Mouse (Mus musculus): Measurements from ENCODE around the gene Gprc5d.

The Gprc5d gene

DNA sequence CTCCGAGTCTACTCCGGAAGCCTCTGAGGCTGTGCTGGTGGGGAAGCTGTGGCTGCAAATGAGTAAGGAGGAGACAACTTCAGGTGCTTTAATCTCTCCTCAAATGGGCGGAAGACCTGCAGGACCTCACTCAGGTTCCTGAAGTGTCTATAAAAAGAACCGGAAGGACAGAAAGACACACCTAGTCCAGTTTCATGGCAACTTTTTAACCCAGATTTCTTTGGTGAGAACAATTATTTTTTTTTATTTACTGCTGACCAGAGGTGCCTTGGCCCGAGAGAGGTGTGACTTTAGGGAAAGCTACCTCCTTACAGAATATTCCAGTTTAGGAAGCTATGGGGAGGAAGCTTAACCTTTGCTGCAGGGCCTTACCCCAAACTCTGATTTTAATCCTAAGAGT, at the start of gene Gprc5d:
Gene Gprc5d (minus strand): TSS at position 101 of the 400 bp plus-strand sequence.
- DNase-seq, result no peak

DNA sequence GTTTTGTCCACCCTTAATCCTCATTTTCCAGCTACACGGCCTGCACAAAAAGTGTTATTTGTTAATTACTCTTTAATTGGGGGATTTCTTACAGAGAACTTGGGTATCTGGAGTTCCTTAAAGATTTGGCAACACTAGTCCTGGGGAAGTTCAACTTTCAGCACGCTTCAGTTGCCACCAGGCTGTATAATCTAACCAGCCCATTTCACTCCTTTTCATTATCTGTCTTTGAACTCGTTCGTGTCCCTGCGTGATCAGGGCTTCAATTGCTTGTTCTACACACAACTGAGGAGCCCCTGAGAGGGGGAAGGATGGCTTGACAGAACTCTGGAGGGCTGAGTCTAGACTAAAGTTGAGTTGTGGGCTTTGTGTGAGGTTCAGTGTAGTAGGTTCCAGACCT, 48.6 kb upstream of the Gprc5d start:
- no peak for DNase-seq

DNA sequence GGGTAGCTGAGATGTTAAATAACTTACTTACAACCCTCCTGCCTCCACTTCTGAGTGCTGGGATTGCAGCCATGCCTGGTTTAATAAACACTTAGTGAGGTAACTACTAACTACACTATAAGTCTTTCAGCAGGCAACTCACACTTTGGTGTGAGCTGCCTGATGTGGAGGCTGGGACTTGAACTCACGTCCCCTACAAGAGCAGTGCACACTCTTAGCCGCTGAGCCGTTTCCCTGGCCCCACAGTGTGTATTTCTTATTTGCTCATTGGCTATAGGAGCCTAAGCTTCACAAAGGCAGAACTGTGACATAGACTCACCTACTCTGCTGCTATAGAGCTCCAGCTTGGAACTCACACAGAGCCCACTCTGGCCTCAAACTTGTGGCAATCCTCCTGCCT, 48.2 kb upstream of the Gprc5d start:
- no peak for DNase-seq

DNA sequence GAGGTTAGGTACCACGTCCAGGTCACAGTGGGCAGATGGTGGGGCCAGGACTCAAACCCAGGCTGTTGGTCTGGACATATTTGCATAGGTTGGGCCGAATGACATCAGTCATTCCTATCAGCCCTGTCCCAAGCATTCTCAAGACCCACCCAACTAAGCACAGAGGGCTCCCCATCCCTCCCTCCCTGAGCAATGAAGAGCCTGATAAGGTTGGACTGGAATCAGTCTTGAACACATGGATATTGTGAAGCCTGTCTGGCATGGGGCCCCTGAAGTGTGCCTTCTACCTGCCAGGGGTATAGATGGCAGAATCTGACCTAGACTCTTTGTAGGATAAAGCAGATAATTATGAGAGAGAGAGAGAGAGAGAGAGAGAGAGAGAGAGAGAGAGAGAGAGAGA, 47.6 kb upstream of the Gprc5d start:
- DNase-seq, result no peak

DNA sequence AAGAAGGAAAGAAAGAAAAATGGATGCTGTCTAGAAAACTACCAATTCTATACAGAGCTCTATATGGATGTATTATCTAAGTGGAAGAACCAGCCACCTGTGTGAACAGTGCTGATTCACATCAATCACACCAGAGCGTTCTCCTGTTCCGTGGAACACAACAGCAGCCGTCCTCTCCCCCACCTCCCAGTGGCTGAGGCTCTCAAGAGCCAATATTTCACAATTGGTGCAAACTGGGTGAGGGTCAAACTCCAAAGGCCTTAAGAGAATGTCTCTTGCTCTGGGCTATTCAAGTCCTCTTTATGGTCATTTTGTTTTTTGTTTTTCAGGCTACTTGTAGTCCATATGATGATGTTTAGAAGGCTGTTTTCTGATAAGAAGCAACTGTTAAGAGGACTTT, 47.1 kb upstream of the Gprc5d start:
- no peak for DNase-seq

DNA sequence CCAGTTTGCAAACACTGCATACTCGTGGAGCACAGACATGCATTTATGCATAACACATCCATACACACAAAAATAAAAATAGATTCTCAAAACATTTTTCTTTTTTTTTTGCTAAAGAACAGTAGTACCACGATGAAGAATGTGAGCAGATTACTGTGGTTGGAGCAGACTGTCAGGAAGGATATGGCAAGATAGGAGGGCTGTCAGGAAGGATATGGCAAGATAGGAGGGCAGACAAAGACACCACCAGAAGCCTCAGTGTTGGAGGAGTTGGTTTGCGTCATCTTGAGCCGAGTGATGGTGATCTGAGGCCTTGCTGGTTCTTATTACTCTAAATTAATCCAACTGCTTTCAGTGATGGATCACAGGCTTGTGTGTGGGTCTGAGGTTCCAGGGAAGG, 44.8 kb upstream of the Gprc5d start:
- DNase-seq, result no peak

DNA sequence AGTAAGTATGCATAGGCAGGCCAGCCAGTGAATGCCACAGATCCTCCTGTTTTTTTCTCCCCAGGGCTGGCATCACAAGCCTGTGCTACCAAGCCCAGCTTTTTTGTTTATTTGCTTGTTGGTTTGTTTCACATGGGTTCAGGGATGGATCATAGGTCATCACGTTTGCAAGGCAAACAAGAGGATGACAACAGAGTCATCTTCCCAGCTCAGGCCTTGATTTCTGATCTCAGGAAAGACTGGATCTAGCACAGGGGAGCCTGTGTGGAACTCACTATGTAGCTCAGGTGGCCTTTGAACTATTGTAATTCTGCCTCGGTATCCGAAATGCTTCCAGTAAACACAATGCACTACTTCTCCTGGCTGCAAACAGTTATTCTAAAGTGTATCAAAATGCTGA, 44.2 kb upstream of the Gprc5d start:
- no peak for DNase-seq

DNA sequence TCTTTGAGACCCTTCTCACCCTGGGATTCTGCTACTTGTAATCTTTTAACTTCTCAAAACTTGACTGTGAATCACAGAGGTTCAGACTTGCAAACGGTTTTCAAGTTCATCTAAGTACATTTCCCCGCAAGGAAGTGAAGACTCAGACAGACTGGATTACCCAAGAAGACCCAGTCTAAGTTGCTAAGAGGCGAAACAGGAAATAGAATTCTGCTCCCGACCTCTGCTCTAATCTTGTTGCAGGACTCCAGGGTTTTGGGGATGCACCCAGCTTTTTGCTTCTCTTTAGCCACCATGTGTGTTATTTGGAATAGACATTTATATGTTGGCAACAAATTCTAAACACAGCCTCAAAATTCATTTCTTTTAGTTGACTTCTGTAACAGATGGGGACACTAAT, 43.3 kb upstream of the Gprc5d start:
- no peak for DNase-seq

DNA sequence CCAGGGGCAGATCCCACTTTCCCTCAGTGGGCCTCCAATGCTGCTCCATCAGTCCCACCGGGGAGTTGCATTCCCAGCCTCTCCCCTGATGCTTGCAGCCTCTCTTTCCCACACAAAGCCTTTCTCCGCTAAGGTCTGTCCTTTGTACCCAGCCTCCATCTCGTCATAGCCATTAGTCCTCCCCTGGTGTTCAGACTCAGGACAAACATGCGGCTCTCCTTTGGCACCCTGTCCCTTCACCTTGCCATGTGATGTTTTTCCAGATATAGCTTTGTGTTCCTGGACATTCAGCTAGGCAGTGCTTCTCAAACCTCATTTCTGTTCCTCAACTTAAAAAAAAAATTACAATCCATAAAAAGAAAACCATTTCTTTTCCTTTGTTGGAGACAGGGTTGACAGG, 40.4 kb upstream of the Gprc5d start:
- DNase-seq, result no peak

DNA sequence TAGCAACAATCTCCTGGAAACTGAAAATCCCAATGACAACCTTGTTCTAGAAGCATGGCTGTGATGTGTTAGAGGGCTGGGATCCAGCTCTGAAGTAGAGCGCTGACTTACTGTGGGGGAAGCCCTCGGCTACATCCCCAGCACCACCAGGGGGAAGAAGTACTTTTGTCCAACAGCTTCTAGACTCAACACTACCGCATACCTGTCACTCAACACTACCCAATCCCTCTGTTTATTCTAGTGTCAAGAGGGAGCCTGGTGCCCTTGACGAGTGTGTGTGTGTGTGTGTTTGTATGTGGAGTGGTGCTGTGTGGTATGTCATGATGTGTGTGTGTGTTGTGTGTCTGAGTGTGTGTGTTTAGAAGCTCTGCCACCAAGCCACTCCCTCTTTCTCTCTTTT, 39.4 kb upstream of the Gprc5d start:
- no peak for DNase-seq

DNA sequence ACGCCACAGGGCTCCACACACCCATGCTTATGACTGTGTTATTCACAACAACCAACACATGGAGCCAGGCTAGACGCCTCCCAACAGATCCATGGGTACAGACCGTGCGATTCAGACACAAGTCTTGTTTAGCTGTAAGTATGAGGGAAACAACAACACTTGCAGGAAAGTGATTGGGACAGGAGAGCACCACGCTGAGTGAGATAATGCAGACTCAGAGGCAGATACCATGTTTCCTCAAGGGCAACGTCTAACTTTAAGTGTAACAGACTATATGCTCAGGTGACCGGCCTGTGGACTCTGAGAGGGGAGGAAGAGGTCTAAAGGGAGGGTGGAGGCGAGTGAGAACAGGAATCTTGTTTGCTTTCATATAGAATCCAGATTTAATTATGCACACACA, 38.5 kb upstream of the Gprc5d start:
- no peak for DNase-seq

DNA sequence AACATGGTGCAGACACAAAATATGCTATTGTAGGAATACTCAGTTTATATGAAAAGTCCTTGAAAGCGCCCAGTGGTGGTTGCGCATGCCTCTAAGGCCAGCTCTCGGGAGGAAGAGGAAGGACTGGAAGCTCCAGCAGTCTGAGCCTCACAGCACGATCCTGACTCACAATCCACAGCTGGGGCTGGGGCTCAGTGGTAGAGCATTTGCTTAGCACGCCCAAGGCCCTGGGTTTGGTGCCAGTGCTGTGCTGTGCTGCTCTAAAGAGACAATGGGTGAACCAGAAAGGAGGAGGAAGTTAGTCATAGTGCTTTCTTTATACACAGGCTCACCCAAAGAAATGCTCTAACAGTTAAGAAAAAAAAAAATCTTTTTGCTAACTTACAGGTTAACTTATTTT, 35.6 kb upstream of the Gprc5d start:
- DNase-seq, result no peak

DNA sequence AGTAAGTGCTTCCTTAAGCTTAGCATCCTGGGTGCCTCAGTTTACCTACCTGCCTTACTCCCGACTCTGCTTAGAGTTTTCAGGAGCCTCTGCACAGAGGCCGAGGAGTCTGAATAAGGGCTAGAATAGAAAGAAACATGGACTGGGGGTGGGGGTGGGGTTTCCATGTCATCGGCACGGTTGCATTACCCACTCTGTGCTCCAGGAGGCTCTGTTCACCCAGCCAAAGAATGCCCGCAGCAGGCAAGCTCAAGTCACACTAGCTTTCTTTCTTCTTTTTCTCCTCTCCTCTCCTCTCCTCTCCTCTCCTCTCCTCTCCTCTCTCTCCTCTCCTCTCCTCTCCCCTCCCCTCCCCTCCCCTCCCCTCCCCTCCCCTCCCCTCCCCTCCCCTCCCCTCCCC, 32.2 kb upstream of the Gprc5d start:
- no peak for DNase-seq

DNA sequence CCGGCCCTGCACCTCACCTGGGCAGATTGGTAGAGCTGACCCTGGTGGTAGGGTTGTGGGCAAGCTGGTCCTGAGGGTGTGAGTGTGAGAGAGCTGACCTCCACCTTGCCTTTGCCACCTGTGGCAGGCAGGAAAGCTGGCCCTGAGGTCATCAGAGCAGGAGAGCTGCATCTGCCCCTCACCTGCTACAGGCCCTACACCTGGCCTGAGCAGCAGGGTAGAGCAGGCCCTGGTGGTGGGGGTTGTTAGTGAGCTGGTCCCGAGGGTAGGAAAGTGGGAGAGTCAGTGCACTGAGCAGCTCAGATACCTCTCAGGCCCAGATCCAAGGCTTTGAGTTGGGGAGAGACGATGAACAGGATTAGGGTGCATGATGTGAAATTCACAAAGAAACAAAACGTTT, 31.6 kb upstream of the Gprc5d start:
- no peak for DNase-seq

DNA sequence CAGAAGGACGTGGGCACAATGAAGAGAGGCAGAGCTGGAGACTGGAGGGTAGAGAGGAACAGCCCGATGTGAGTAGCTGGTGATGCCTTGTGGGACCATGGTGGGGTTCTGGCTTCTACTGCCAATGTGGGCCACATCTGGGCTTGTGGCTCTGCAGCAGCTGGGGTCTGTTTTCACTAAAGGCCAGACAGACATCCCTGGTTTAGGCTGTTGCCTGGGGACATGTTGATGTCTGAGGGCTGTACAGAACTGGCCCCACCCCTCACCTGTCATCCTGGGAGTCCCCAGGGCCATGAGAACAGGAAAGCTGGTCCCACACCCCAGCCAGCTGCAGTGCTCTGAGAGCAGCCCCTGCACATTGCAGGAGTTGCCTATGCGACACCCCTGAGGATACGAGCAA, 31.1 kb upstream of the Gprc5d start:
- DNase-seq, result no peak

DNA sequence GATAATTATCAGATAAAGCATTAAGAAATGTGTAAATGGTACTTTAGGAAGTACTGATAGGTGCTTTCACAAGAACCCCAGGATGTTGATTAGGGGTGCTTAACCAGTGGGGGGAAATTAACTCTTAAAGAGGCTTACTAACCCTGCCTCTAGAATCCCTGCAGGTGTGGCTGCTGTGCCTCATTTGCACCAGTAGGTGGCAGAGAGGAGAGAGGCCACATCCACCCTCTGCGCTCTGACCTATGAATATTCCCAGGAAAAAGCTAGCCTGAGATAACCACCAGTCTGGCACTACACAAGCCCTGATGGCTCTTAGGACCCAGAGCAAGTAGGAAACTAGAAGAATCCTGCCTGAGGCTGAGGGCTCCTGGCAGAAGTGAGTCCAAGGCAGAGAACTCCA, 30.4 kb upstream of the Gprc5d start:
- DNase-seq, result no peak

DNA sequence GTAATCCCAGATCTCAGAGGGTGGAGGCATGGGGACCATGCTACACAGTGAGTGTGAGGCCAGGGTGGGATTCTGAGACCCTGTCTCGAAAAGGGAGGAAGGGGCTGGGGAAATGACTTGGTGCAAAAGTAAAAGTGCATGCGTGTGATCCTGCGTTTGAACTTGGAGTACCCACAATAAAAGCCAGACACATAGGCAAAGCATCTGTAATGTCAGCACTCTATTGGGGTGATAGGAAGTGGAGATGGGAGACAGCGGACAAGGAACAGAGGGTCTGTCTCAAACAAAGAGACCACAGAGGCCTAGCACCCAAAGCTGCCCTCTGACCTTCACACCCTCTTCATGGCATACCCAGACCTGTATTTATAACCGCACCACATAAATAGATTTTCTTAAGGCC, 27.9 kb upstream of the Gprc5d start:
- DNase-seq, result no peak

DNA sequence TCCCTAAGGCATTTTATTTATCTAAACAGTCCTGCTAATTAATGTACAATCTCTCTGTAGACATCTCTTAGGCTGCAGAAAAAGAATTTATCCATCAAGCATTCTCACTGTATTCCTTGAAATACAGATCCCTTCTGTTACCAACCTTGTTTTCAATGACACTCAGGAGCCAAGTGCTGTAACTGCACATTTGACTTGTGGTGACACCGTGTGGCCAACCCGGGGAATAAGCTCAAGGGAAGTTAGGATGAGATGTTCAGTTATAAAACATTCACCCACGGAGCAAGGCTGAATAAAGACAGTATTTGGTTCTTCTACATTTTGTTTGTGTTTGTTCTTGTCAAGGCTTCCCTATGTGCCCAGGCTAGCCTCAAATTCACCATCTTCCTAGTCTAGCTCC, 26.4 kb upstream of the Gprc5d start:
- DNase-seq, result no peak

DNA sequence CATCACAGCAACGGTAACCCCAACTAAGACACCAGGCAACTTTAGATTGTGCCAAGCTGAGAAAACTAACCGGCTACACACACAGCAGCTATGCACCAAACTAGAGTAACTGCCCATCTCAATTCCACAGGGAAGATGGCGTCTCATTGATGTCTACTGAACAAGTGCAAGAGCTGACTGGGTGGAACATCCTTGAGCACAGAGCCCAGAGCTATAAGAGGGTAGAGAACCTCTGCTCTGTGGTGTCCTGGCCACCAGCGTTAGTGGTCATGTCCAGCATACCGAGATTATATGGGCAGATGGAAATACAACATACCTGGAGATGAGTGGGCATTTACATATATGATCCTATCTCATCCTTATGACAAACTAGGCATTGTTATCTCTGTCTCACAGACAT, 25.1 kb upstream of the Gprc5d start:
- no peak for DNase-seq

DNA sequence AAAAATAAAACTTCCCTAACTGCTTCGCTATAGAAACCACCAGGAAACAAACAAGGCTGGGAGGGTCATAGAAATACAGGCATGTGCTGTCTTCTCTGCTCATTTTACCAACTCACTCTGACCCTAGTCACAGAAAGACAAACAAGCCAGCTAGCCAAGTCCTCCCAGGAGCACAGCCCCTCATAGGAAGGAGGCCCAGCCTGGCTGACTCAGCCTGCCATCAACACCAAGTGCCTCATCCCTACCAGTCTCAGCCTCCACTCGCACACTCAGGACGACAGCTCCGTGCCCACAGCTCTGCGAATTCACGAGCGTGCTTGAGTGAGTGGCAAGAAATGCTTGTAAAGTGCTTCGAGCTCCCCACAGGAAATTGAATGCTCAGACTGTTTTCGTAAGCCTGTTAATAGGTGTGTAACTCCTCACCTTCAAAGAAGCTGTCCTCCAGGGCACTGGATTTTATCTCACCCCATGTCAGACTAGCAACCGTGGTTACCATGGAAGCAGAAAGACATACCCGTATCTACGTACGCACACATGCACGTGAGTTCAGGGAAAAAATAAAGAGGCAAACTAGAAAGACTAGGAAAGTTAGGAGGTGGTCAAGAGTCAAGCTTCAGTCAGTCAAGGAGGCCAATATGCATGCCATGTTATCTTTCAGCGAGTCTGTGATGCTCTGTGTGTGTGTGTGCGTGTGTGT, 23.5 kb upstream of the Gprc5d start:
- DNase-seq, result no peak

DNA sequence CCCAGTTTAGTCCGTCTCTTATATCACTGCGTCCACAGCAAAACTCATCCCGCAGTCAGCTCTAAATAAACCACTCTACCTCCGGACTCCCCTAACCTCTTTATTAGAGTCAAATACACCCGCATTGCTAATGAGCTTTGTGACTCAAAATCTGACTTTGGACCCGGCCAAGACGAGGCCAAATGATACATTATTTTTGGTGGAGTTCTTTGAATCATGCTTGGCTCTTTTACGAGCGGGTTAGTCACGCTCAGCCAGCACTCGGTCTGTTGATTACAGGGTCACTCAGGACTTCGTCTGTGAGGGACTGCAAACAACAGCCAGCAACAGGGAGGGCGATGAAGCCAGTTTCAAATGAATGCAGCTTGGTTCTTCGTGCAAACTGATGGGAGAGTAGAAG, 20.7 kb upstream of the Gprc5d start:
- DNase-seq, result no peak

DNA sequence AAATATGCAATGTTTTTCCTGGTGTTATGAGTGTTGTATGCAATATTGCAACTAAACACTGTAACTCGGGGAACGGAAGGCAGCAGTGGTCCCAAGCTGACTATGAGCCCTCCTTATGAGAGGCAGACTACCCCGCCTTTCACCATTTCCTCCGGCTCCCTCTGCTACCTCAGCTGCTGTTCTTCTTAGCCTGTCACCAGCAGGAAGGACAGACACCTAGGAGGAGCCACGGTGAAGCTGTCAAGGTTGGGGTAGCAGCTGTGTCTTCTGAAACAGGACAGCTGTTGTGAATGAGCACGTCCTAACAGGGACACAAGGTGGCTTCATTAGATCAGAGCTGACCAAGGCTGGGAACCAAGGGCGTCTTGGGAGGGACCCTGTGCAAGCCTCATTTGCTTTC, 20.1 kb upstream of the Gprc5d start:
- DNase-seq, result no peak

DNA sequence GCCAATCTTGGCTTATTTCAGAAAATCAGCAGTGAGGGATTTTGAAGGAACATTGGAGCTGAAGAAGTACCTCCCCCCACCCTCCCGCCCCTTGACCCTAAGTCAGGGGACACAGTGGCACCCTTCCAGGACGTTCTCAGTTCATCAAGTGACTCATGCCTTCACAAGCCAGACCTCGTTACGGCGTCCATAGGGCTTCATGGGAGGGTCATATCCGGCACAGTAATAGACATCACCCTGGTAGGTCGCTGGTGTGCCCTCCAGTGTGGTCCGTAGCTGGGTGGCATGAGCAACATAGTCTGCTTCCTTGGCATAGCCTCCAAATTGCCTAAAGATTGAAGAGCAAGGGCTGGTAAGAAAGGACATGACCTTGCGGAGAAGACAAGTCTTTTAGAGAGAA, 19.7 kb upstream of the Gprc5d start:
- no peak for DNase-seq

DNA sequence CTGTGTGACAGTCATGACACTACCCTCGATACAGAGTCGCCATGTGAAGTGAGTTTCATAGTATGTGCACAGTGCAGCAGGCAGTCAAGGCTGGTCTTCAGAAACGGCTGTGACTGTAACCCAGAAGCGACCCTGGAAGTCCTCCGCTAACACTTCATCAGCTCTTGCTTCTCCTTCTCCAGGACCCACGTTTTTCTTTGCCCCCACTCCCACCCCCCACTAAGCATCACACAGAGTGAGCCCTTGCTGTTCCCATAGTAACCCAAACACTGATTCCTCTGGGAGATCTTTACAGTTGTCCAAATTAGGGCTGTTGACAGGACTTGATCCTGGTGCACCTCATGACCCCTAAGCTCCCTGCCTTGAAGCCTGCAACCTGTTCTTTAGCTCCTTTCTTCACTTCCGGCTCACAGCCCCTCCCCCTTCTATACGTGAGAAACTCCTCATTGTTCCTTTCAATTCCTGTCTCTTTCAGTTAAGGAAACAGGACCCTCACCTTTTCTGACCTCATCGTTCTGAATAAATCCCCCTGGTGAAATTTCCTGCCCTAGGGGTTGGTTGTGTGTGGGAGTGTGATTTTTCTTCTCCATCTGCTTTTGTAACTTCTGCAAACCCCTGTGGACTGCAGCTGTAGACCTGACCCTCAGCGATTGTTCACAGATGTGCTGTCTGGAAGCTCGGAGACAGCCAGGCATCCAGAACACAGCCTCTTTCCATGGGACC, 18.5 kb upstream of the Gprc5d start:
- no peak for DNase-seq

DNA sequence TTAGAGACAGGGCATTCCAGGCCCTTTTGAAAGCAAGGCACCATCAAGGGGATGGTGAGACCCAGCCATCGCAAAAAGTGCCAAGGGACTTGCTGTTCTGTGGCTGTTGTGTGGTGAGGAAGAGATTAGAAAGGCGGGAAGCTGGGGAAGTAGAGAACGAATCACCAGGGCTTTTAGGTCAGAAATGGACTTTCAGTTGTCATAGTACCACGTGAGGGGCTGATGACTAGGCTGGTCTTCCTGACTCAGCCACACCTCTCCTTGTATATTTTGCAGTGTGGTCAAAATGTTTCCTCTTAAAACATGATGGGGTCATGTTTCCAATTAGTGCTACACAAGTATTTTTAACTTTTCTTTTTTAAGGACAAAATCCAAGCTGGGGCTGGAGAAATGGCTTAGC, 17.7 kb upstream of the Gprc5d start:
- no peak for DNase-seq

Measured in thymus, adult 18-20 months (tissue).